Mouse (Mus musculus) neutrophil, adult 5-6 weeks (primary cell): ENCODE measurements at regions not wholly inside any gene's neighbourhood (a gene's known extent, or its start where the extent isn't known, plus 50 kb on each side); places are given as distances from the start of the nearest gene placed in this dataset.

Experiments
- ATAC-seq: fragments of 151-379, 151-347 bp; 2 replicates; pipeline ENCODE4 v1.8.0; 2017; ENCODE audit warnings: mild to moderate bottlenecking, moderate TSS enrichment; ENCODE audit not compliant: insufficient number of reproducible peaks, poor library complexity, low FRiP score, severe bottlenecking; ENCODE audit errors: extremely low read depth

DNA sequence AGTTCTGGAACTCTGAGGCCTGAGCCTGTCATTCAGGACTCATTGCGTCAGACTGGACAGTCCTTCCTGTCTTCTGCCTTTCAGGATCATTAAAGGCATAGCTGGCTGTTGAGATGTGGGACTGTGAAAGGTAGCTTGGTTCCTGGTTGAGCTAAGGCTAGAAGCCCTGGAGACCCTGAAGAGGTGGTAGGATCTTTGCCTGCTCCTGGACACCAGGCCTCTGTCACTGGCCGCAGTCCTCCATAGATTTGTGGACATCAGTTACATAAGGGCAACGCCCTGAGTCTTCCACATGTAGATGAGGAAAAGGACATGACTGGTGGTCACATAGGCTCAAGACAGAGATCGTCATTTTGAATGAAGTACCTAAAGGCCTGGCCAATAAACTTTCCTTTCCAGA is 127.9 kb downstream of the Opa1 start:
- no peak for ATAC-seq

DNA sequence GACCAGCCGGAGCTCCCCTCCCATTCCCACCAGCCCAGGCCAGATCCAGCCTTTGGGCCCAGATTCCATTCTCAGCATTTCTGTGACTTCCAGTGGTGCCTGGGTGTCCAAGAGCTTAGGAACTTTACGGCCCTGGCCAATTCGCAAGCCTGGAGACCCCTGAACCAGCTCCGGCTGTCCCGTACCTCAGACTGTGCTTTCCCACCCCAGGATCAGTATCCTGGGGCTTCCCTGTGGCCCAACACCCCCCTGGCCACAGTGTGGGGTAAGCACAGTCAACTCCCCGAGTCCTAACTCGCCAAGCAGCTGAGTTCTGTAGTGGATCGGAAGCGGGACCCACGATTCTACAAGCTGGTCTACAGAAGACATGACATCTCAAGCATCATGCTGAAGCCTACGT is 128.5 kb downstream of the Opa1 start:
- ATAC-seq, result no peak

DNA sequence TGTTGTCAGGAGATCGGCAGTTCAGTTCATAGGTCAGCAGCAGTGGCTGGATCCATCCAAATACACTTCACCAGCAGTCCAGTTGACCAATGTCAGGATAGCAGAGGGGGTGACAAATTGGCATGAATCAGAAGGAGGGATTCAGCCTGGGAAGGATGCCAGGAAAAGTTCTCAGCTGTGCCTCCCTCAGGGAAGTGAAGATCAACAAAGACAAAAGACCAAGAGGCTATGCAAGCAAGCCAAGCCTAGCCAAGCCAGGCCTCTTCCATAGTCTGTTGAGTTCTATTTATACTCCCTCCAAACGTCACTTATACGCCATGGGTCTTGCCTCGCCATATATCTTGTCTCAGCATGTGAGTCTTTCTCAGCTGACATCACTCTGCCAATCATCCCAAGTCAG is 129.9 kb downstream of the Opa1 start:
- ATAC-seq, result no peak

DNA sequence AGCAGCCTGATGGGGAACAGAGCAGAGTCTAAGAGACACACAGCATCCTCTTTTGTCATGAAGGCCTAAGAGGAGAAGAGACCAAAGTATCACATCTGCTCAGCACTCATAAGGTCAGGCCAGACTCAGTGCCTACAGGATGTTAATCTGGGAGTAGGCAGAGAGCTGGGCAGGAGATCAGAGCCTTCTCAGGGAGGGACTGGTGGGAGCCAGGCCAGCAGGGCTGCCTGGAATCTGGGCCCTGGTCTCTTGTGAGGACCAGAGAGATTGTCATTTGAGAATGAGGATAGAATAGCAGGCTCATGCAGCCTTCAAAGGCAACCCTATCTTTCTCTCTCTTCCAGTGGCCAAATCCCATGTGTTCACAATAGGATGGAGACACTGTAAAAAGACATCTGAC is 132.3 kb downstream of the Opa1 start:
- ATAC-seq, result no peak

DNA sequence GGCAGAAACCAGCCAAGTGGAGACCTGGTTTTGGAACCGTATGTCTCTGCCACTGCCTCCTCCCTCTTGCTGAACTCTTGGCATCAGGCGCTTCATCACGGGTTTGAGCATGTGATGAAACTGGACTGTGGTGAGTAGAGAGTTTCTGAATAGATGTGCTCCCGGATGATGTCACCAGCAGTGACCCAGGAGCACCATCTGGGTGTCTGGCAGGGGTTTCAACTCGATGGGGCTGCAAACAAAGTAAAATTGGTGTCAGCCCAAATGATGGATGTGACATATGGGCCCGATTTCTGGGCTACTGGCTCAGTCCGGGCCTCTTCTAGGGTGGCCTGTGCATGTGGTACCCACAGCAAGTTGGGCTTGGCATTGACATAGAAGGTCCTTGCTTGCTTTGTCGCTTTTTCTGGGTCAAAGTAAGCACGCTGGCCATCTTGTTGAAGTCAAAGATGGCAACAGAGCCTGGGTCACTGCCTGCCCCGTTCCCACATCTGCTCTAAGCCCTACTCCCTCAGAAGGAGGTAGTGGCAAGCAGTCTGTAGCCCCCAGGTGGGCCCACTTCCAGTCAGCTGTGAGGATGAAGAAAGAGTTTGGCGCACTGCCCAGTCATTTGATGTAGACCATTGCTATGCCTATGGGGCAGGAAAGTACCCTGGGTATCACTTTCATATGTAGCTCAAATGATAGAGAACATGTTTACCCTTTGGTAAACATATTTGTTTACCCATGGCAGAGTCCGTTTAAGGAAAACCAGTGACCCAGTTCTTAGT is 133.0 kb downstream of the Opa1 start:
- no peak for ATAC-seq

DNA sequence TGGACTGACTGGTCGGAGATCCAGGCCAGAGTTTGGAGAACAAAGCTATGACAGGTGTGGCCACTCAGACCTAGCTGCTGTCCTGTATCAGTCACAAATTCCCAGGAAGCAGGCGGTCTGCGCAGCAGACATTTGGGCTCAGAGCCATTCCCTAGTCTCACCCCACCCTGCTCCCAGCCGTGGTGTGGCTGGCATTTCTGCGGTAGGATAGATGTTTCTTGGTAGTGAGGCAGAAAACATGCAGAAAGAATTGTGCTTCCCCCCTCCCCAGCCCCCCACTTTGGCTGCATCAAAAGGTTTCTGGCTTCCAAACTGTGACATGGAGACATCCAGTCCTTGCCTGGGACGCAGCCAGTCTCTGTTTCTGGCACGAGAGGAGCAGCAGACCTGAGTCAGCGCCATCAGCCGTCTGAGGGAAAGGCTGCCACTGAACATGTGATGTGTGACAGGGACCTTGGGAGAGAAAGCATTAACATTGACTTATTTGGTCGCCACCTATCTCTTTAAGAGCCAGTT is 135.5 kb downstream of the Opa1 start:
- no peak for ATAC-seq

DNA sequence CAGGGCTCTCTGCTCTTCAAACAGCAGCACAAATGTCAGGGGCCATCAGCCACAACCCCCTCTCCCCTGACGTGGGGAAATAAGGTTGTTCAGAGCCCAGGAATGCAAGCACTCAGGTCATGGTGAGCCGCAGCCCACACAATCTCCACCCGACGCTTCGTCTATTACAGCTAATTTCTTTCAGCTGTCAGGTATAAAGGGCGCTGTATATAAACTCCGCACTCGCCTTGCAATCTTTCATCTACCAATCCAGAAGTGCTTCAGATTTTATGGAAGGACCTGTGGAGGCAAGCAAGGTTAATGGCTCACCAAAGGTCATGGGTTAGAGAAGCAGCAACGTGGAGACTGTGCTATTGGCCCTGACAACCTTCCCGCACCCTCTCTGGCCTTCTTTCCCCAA is 139.8 kb downstream of the Opa1 start:
- no peak for ATAC-seq

DNA sequence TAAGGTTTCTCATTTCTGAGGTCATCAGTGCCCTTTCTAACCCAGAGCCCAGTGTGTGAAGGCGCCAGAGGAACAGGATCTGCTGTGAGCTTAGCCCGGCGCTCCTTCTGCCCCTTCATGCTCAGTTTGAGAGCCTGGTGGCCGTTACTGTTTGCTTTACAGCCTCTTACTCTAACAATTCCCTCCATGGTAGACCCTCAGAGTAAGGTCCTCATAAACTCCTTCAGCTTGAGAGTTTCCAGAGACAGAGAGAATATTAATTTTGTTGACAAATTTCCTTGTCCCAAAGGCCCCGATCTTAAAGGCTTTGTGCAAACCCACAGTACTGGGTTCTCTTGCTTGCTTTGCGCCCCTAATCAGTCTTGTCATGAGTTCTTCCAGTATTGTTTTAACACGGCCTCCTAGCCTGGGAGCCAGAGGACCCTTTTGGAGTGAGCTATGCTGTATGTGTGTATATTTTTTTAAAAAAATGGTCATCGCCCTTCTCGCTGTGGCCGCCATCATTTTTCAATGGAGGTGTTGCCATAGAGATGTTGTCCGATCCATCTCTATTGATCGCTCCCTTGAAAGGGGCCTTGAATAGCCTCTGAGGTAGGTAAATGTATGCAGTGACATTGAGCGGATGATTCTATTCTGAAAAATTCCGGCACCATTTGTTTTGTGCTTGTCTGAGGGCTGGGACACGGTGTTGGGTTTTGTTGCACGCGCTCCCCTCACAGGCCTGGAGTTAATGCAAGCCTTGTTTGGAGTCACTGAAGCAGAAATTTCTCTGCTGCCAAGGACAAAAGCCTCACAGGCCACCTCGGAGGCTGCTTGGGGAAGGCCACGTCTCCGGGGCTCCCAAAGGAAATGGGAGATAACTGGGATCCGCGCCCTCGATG is 140.7 kb downstream of the Opa1 start:
- ATAC-seq, result no peak

DNA sequence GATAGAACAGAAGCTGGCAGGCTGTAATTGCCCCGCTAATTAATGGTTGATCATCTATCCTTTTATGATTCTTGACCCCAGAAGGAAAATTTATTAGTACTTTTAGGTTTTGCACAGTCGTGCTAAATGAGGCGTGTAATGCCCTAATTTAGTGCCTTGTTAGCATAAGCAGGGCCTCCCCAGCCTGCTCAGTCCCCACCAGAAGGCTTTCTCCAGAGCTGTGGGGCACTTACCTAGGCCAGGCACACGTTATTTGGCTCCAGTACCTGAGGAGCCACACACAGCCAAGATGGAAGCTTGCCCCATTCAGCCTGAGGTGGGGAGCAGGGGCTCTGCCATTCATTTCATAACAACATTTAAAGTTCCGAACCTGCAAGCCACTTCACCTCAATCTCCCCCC is 146.0 kb downstream of the Opa1 start:
- no peak for ATAC-seq

DNA sequence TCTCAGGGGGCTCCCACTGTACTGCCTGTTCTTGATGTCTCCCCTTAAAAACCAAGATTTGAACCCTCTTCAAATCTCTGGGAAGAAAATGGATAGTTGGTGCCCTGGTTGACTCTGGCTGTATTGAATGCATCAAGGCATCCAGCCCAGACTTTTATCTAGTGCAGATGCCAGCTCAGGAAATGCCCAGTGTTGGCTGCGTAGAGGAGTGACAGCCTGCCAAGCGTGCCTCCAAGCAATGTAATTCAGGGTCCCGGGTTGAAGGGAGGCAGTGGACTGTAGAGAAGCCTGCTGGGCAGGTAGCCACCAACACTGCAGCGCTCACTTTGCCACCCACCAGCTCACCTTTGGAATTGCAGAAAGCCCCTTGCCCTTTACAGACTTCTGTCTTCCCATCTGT is 146.4 kb downstream of the Opa1 start:
- ATAC-seq, result no peak

DNA sequence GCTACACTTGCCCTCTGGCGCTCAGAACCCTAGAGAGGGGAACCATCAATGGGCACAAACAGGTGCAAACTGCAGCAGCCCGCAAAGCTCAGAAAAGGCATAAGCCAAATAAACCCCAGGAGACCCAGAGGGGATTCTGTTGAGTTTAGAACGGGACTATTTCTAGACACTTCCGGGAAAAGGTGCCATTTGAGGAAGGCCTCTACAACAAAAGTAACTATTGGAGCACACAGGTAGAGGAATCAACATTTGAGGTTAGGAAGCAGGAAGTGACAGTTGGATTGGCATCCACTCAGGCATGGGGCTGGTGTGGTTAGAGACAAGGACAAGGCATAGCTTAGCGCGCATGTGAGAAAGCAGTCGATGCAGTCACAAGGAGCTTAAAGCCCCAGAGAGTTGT is 148.3 kb downstream of the Opa1 start:
- ATAC-seq, result peak; percentile 63

DNA sequence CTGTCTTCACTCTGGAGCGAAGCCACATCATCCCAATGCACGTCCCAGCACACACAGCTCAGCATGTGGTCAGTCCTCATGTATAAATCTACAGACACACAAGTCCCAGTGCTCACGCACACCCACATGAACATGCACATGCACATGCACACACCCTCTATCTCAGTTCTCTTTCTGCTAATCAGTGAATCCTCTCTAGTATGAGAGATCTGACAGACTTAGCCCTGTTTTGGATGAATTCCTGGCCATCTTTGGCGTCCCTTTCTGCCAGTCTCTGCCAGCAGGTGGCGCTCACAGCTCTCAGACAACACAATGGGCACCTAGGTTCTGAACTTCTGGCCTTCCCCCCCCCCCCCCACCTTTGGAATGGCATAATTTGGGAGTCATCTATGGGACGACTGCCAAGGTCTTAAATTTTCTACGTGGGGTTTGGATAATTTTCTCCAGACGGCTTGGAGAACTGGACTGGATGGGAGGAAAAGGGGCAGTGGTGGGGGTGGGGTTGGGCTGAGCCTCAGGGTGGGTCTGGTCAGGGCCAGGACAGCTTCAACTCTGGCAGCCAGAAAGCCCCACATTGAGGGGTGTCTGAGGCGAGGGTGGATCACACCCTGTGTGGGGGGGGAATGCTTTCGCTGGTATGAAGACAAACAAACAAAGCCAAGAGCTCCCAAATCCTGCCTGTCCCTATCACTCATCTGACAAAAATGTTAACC is 149.8 kb downstream of the Opa1 start:
- peak; percentile 43 for ATAC-seq

DNA sequence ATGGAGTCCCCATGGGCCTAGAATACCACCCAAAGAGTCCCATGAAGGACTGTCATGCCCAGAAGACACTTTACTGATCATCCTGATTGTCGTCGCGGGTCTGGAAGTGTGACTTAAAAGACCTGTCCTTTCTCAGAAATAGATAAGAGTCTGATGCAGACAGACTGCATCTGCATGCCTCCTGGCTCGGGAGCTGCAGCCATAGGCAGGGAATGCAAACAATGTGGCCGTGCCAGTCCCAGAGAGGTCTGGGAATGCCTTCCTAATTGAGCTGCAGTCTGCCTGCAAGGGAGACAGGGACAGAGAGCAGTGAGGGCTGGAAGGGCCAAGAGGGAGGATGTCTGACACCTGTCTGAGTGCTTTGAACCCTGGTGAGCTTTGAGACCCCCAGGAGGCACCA is 150.9 kb downstream of the Opa1 start:
- ATAC-seq, result no peak

DNA sequence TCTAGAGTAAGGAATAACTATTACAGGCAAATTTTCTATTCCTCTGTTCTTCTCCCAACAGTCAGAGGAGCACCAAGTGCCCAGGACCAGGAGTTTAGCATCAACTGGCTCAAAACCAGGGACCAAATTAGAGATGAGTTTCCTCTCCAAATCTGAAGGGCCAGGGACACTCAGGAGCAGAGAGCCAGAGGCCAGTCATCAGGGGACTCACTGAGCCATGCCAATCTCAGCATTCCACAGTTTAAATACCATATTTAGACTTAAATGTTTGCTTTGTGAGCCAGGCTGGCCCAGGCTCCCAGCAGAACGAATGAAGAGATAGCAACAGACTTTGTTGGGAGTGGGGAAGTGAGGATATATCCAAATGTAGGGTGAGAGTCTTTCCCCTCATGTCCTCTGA is 153.8 kb downstream of the Opa1 start:
- no peak for ATAC-seq

DNA sequence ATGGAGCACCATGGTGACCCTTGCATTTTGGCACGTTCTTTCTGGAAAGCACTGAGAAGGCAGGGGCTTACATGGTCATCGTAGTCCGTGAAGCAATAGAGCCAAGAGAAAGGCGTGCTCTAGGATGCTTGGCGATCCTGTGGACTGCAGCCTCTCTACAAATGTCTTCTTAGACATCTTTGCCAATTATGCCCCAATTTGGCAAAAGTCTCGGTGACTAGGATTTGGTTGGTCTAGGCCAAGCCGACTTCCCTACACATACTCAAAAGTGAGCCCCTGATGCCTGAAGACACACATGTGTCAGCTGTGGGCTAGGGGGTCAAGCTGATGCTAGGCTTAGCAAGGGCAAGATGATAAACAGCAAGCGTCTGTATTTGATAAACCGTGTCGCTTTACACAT is 154.7 kb downstream of the Opa1 start:
- no peak for ATAC-seq

DNA sequence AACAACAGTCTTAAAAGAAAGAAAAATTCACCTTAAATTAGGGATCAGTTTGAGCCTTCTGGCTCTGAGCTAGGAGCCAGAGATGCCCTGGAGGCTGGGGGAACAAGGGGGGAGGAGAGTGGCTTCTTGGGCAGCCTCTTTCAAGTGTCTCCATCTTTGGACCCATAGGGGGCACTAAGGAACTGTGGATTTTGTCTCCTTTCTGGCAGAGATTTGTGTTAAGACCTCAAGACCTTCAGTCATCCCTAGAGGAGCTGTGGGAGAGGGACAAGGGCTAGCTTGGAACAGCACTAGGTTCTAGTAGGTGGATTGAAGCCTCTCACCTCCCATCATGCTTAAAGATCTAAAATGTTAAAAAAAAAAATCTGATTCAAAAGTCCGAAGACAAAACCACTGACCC is 155.2 kb downstream of the Opa1 start:
- no peak for ATAC-seq

DNA sequence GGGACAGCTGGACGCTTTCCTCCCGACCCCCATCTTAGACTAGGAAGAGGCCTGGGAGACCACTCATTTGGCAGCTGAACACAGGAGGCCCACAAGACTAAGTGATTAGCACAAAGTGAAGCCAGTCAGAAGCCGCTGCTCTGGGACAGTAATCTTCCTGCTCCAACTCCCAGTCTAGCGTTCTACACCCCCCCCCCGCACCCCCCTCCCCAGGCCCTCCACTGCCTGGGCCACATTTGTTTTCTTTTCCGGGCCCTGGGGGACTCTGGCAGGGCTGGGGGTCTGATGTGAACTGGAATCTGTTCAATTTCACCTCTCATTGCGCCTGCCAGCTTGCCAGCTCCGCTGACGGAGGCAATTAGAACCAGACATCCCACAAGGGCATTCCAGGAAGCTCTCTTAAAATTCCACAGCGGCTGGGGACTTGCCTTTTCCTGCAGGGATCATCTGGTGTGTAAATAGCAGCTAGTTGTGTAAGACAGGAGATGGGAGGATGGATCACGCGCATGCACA is 155.7 kb downstream of the Opa1 start:
- no peak for ATAC-seq

DNA sequence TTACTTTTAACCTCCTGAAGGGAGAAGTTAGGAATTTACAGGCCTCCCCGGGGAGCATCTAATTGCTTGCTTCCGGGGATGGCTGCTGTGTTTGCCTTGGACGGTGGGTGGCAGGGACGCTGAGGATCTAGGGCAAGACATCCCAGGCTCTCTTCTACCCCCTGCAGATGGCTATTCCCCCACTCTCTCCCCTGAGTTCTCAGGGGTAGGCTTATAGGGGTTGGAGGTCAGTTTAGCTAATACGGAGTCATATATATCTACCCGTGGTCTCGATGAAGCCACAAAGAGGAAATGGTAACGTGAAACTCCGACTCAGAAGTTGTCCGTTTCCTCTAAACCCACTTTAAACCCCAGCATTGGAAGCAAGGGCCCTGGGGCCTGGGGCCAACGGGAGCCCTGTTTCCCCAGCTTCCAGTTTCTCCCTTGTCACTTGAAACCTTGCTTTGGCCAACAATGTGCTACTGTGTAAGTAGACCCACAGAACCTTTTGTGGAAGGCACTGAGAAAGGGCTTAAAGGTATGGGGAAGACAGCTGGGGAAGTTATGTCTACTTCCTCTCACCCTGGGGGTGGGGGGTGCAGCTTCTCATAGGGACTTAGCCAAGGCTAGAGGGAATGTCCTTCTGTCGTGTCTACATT is 156.4 kb downstream of the Opa1 start:
- ATAC-seq, result peak; percentile 21; the same call in 1 of the 2 replicates

DNA sequence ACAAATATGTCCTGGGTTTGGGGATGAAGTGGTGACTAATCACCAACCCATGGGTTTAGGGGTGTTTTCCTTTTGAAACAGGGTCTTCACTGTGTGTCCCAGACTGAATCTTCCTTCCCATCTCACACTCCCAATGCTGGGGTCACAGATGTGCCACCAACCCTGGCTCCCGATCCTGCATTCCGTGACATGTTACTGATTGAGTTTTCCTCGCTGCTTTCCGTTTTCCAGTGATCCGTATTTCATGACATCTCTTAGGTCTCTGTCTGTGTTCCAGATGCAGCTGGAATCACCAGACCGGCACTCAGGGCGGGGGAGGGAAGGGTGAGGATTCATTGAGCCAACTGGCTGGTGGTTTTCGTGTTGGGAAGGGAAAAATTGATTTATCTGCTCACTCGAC is 157.1 kb downstream of the Opa1 start:
- ATAC-seq, result no peak
